Mouse (Mus musculus) activated CD4-positive, CD25-positive, alpha-beta regulatory T cell, adult 4 months (primary cell): ENCODE data around the gene Map3k14. TPM values are rescaled to one million over a fixed set of nuclear protein-coding genes. Genes with fewer than 3 reads are reported as not detected.

Experiments used
- ATAC-seq: one replicate; pipeline ENCODE4 v1.8.0; 2017
- polyA plus RNA-seq, 2 experiments: library from polyadenylated mRNA; unstranded; fragments of 100-300 nt; shearing (Covaris generic); gene quantifications; one replicate each; pipeline ENCODE4 v1.2.1; 2017

Map3k14 gene
- polyA plus RNA-seq, 2 experiments from 2014 or later: 22.0 to 28.9 TPM

DNA sequence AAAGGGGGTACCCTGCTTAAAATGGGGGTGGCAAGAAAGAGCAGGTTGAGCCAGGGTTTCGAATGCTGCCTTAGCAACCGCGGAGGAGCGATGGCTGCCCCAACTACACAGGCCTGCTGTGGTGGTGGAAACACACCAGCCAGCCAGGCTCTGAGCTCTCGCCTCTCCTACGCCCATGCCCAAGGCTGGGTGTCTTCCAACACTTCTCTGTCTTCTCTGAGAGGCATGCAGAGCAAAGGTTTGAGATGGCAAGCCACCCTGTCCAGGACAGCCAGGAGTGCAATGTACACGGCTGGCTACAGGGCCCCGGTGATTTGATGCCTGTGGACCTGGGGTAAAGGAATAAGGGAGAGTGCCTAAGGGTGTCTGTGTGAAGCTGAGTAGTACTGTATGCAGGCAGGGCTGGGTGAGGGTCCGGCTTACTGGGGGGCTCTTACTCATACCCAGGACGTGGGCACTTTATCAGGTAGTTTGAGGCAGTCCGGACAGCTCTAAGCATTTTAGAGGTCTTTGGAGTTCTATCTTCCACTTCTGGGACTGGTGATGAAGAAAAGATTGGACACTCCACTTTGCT, 93.4 kb downstream of the Map3k14 start:
- no peak for ATAC-seq

DNA sequence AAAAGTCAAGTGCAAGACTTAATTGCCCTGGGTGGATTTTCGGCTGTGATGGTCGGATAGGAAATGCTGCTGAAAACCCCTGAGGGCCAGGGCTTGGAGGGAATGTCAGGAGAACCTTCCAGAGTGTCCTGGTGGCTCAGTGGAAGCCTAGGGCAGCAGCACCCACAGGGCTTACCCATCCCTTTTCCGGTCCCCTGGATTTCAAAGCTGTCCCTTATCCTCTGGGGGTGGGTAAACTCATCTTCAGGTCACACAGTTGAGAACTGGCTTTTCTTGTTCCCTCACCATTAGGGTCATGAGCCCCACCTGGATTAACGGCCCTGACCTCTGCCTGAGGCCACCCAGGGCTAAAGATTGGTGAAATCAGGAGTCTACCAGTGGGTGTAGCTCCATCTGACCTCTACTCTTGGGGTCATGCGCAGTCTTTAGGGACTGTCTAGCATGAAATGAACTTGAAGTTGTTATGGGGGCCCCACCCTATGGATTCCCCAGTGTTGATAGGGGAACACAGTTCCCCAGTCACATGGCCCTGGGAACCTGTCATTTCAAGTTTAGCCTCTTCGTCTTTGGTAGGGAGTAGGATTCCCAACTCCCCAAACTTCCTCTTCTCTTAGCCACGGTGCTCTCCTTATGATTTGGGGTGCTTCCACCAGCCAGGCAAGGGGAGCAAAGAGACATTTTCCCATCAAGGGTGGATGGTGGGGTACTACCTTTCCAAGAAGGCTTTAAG, 94.1 kb downstream of the Map3k14 start:
- no peak for ATAC-seq

DNA sequence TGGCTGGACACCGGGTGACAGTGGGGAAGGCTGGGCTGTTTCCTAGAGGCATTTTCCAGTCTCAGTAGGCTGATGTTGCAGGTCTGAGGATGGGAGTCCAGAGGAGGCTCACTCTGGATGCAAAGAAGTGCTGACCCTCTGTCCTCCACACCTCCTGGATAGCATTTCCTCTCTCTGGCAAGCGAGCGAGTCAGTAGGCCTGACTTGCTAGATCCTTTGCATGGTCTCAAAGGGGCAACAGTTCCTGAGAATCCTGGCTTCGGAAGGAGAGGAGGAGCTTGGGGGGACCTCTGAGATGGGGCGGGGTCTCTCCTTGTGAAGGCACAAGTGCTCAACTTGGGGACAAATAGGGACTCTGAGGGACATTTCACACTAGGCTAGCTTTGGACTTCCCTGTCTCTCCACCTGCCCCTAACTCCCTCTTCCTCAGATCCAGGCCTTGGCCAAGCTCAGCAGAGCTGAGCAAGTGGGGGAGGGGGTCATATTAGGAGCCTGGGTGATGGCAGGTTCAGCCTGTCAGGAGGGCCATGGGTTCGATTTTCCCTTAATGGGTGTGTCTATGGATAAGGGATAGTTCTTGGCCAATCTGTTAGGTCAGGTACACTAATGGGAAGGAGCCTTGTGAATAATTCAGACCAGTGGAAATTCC, 94.8 kb downstream of the Map3k14 start:
- no peak for ATAC-seq

DNA sequence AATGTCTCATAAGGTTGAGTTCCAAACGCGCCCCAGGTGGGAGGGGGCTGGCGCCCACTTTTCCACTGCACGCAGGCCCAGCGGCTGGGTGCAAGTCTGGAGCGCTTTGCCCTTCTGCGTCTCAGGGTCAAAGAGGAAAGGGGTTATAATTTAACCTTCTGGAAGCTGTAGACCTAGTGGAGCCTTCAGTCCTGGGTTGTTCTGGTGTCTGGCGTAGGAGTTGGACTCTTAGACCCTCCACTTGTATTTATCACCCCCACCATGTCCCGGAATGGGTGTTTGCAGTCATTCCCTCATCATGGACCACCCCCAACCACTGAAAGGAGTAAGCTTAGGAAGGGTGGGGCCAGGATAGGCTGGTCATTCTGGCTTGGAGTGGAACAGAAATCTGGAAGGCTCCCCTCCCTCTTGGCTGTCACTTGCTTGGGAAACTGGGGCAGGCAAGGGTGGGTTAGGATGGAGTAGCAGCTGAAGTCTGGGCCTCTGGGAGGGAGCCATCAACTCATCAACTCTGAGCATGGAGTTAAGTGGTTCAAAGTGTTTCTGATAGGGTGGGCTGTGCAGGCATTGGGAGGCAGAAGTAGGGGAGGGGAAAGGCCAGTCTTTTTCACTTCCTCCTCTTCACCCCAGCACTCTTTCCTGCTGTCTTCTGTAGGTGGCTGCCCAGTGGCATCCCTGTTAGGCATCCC, 95.4 kb downstream of the Map3k14 start:
- ATAC-seq: no peak

DNA sequence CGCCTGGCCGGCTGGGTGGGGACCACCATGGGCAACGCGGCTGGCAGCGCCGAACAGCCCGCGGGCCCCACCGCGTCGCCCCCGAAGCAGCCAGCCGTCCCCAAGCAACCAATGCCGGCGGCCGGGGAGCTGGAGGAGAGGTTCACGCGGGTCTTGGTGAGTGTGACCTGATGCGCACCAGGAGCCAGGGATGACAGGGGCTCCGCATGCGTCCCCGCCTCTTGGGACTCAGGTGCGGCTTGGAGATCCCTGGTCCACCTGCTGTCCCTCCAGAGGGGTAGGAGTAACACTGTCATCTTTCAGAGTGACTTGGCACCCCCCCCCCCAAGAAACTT, 96.0 kb downstream of the Map3k14 start:
- ATAC-seq: no peak

DNA sequence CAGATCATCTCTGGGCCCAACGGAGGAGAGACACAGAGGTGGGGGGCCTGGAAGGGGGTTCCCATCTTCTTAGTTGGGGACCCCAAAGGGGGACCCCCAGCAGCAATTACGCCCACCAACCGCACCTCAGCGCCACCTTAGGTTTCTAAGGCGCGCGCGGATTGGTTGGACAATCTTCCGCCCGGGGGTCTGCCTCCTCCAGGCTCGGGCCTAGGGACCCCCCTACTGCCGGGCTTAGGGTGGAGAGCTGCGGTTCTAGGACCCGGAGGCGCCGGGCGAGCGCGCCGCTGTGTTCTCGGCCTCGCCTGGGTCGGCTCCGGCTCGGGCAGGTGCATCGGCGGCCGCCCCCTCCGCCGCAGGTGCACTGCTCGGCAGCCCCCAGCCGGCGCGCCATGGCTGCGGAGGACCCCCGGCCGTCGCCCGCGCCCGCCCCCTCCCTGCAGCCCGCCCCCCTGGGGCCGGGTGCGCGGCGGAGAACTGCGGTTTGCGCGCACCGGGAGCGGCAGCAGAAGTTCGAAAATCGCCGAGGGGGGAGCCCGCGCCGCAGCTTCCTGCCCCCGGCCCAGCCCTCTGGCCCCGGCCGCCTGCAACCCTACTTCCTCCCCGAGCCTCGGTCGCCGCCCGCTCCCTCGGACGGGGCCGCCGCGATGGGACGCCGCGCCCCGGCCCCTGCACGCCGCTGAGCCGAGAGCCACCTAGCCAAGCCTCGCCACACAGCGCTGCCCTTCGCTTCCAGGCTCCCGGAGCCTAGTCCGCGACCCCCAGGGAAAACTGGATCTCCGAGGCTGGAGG, 96.6 kb downstream of the Map3k14 start, which contains the start of gene Fmnl1:
Gene Fmnl1, plus strand, starts transcription at position 614 of the 792 bp plus-strand sequence.
- peak; percentile 7 for ATAC-seq

DNA sequence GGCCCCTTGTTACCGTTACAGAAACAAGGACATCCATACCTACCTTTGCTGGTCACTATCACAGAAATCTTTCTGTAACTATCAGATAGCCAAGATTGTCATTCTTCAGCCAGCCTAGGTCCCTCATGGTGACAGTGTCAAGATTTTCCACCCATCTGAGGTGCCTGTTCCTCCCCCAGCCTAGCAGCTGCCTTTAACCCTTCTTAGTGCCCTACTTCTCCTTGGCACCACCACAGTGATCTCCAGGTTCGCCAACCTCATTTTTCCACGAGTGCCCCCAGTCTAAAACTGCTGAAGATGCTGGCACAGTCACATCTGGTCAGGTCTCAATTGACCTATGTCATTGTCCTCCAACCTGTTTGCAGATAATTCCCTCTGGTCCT, 97.2 kb downstream of the Map3k14 start:
- ATAC-seq: no peak

Other genes starting within 250 kb of the Map3k14 start
- gene Nmt1, start 239.3 kb downstream of the Map3k14 start, polyA plus RNA-seq: 10 to 100 TPM; 62.2 to 99.9 TPM
- gene Dcakd, start 239.1 kb downstream of the Map3k14 start, polyA plus RNA-seq: 10 to 100 TPM; 23.5 to 25.6 TPM
- under 1 TPM in 1 of 2 experiments, not detected in 1; 0.20 TPM for gene Plcd3, start 165.8 kb downstream of the Map3k14 start, polyA plus RNA-seq
- gene Acbd4, start 165.8 kb downstream of the Map3k14 start, polyA plus RNA-seq: 10 to 100 TPM; 18.4 to 24.0 TPM
- 1 to 10 TPM; 3.4 TPM for gene Hexim1, start 151.2 kb downstream of the Map3k14 start, polyA plus RNA-seq
- 1 to 10 TPM; 2.2 to 3.6 TPM for gene Hexim2, start 135.0 kb downstream of the Map3k14 start, polyA plus RNA-seq
- gene Fmnl1, start 96.4 kb downstream of the Map3k14 start, polyA plus RNA-seq: 10 to 100 TPM; 60.0 to 62.7 TPM
- not detected for gene 1700023F06Rik, start 58.9 kb downstream of the Map3k14 start, polyA plus RNA-seq
- not detected for gene Spata32, start 49.0 kb downstream of the Map3k14 start, polyA plus RNA-seq
- gene Arhgap27, start 96.2 kb upstream of the Map3k14 start, polyA plus RNA-seq: 10 to 100 TPM; 25.5 to 33.2 TPM
- gene Plekhm1, start 145.2 kb upstream of the Map3k14 start, polyA plus RNA-seq: 1 to 10 TPM; 7.0 to 9.3 TPM
- gene Lrrc37a, start 237.1 kb upstream of the Map3k14 start, polyA plus RNA-seq: not detected